Mouse (Mus musculus): Measurements from ENCODE around the gene Akap6.

GRCm38 (mm10) chr12:53064241-53064760, 365.1 kb downstream of the Akap6 start:
- TF ChIP-seq CHD2 (IDR thresholded peaks at IDR 0.05; ENCODE audit: low read depth, low read length) (no peak), HCFC1 (IDR thresholded peaks at IDR 0.05; ENCODE audit: borderline replicate concordance, insufficient read depth, low read length) (no peak), ZNF384 (IDR thresholded peaks at IDR 0.05; ENCODE audit: low read depth, low read length) (no peak)
